Mouse (Mus musculus): Measurements from ENCODE around the gene Arsk.
A peak's percentile ranks its signal among the peaks of the same experiment; 100 is the strongest.

Gene Arsk

DNA sequence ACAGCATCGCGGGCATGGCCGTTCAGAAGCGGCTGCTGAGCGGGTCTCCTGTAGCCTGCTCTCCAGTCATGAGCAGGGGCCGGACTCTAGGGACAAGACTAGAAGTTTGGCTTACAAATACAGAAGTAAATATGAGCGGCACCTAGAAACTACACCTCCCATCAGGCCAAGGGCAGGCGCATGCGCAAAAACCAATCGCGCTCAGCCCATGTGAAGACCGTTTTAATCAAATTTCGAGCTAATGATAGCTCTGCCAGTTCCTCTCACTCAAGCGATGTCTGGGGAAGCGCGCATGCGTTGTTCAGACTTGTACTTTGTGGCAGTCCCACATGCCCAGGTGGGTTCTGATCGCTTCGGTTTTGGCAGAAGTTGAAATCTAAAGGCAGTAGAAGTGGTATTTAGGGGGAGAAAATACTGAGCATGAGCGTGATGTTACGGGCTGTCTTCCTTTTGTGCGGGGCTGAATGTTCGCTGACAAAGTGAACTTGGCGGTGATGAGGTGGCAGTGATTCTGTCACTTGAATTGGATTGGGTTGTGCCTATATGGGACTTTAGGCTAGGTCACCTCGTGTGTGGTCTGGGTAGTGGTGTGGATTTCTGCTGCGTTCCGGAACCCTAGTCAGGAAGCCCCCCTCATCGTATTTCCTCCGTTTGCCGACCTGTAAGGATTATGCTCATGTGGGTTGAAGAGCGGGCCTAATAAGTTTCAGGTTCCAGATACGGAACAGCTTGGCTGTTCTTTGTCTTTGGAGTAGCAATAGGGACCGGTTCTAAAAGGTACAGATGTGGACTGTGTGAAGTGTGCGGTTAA lies at the start of gene Arsk, which contains the start of gene Ttc37:
Arsk (minus strand) TSS at position 168 of the 811 bp plus-strand sequence.
Ttc37 (plus strand) TSS at position 242 of the 811 bp plus-strand sequence.
- DNase-seq (ENCODE audit: low read depth, low spot score), result peak; percentile 93

DNA sequence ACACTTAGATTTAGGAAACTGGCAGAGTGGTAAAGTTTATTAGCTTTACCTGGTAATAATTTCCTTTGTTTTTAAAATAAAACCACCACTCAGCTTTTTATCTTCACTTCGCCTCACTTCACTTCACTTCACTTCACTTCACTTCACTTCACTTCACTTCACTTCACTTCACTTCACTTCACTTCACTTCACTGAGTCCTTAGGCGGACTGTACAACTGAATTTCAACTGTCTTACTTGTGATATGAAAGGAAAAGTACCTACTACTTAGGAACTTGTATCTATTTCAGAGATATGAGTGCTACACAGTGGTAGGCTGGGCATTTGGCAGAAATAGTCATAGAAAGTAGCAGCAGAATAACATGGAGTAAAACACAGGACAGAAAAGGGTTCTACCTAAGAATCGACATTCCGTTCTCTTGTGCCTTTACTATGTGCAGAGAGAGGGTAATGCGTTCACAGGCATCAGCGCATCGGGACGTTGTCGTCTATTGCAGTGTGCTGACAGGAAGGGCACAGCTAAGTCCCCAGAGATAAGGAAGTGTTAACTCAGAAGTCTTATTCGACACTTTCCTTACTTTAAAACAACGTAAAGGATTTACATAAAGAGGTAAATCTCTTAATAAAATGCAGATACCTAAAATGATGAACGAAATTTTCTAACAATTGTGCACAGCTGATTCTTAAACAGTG lies 42.8 kb upstream of the Arsk start:
- no peak for DNase-seq (ENCODE audit: low read depth, low spot score)

DNA sequence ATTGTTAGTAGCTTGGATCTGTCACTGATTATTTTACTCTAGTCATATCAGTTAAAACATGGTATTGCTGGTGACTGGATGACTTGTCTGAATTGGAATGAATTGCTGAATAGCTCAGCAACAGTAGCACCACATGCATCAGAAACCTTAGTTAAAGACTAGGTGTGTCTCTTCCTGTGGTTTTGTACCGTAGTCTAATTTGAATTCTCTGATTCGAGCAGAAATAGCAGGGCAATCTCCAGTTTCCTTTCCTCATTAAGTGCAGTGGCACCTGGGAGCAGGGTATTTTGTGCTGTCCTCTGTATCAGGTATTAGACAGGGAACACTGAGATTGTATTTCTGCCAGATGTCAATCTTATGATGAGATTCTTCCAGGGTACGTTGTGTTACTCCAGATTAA lies 40.4 kb upstream of the Arsk start:
- DNase-seq (ENCODE audit: low read depth, low spot score), result no peak

DNA sequence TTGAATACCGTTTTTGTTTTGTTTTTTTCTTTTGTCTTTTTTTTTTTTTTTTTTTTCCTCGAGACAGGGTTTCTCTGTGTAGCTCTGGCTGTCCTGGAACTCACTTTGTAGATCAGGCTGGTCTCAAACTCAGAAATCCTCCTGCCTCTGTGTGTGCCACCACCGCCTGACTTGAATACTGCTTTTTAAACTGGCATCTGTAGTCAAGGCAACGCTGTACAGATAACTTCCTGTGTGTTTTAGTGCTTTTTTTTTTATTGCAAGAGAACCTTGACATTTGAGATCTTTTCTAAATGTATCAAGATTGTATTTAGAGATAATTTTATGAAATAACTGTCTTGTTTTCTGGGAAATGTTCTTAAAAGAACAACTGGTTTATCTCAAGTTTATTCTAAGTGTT lies 34.0 kb upstream of the Arsk start:
- no peak for DNase-seq (ENCODE audit: low read depth, low spot score)

DNA sequence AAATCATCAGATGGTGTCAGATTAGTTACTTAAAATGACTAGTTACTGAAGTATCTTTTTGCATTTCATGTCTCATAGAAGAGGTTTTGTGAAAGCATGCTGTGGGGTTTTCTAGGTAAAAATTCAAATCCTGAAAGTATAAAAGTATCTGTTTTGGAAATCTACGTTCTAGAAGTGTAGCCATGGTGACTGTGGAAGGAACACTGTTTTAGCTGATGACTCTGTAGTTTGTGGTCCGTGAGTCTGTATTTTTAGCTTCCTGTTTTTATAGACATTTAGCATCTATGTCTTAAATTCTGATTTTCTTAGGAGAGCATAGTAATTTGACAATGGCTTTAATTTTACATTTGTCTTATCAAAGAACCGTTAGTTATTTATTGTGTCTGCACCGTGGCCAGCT lies 30.3 kb upstream of the Arsk start:
- DNase-seq (ENCODE audit: low read depth, low spot score), result no peak

DNA sequence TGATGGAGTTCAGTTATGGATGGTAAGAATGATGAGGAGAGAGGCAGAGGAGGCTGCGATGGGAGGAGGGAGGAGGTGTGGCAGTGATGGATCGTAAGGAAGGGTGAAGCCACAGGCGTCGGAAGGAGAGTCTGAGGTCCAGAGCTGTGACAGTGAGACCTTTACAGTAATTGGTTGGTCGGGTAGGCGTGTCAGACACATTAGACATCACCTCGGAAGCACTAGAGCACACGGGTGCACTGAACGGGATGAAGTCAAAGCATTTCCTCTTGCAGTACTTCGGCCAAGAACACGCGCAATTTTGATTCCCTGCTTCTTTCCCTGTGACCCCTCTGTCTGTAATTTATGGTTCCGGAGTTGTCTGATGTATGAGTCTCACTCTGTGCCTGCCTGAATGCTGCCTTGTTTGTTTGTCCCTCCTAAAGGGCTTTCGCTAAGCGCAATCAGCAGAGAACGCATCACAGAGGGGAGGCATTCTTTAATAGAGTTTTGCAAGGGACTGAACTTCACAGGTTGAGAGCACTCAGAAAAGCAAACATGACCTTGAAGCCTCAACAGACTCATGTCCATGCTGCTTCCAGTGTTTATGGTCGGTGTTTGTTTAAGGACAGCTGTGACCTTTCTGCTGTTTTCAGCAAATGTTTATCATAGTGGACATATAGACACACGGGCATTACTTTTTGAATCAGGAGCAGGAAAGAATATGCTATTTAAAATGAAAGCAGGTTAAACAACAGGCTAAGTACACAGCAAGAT lies 10.8 kb upstream of the Arsk start:
- DNase-seq (ENCODE audit: low read depth, low spot score), result no peak

DNA sequence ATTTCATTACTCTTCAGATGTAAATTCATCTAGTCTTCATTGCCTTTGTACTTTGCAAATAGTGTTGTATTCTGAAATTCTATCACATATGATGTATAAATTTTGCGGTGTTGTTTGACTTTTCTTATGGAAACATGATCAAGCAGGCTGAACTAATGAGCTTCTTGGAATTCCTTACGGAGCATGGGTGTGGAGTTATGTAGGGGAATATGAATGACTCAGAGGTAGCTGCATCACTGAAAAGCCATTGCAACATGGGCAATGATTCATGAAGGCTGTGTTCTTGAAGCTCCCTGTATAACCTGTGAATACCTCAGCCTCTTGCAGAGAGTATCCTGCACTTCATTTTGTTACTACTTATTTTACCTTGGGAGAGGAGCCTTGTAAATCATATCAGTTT lies 3.5 kb upstream of the Arsk start:
- DNase-seq (ENCODE audit: low read depth, low spot score), result no peak

DNA sequence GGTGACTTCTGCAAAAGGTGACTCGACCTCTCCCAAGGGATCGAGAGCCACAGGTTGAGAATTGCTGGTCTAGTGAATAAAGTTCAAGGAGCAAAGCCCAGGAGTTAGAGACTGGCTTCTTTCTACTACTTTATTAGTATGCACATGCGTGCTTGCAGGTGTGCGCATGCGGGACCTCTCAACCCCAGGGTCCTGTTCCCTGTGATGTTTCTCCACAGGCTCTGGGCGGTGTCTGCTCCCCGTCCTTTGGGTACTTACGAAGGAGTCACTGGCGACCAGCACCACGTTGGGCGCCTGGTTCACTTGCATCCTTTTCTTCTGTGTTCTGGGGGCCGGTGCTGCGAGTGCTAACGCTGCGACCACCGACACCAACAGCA lies 356 bp downstream of the Arsk start:
- no peak for DNase-seq (ENCODE audit: low read depth, low spot score)

DNA sequence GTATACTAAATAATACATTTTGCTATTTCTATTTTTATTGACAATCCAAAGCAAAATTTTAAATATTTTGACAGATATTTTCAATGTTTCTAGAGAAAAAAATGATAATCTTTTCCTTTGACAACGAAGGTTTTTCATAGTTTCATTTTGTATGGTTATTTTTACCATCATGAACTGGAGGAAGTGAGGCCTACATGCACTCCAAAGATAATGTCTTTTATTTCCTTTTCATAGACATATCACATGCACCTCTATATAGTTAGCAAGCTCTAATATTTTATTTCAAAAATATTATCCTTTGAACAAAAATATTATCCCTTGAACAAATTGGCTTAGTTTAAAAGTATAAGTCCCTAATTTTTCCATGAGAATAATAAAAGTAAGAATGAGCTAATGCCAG lies 24.1 kb downstream of the Arsk start:
- DNase-seq (ENCODE audit: low read depth, low spot score), result no peak

DNA sequence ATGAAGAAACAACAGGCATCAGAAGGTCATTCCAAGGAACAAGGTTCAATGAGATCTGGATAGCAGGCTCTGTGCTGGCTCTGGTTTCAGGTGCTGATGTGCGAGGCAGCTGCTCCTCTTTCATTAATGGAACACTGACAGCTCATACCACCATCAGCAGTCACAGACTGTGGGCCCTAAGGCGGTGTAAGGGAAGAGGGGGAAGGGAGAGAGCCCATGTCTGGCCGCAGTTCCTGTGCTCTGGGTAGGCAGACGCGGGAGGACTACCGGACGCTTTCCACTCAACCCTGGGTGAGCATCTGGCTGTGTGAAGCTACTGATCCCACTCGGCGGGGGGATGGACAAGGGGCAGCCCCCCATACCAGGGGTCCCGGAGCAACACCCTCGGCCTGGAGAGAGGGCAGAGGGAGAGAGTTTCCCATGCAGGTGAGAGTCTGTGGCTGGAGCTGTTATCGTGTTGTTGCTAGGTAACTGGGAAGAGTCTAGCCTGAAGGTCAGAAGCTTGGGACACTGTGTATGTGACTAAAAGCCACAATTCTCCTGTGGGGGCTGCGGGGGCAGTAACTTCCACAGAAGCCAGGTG lies 34.0 kb downstream of the Arsk start:
- DNase-seq (ENCODE audit: low read depth, low spot score), result no peak

DNA sequence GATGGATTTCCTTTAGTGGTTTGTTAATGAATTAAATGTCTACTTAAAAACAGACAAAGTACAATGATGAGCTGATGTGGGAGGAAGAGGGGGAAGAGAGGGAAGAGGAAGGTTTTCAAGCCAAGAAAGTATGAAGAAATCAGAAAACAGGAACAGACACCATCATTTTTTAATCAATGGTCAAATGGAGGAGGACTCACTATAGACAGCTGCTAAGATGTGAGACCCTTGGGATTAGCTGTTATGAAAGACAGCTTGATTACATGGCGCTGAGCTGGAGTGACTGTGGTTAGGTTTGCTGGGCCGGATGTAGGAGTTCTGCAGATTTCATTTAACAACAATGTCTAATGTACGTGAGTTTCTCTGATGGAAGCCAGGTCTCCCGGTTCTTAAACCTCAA lies 34.9 kb downstream of the Arsk start:
- DNase-seq (ENCODE audit: low read depth, low spot score), result no peak

DNA sequence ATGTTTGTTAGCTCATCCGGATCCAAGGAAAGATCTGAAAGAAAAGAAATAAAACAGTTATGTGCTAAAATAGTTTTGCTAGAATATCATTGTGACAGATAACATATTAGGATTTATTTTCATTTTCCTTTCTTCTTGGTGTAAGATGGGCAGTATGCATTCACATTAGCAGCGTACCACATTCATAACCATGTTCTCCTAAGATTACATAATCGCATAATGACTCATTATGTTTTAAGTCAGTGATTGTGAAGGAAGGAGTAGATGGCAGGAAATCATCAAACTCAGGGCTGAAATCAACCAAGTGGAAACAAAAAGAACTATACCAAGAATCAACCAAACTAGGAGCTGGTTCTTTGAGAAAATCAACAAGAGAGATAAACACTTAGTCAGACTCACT lies 35.9 kb downstream of the Arsk start:
- DNase-seq (ENCODE audit: low read depth, low spot score), result no peak

DNA sequence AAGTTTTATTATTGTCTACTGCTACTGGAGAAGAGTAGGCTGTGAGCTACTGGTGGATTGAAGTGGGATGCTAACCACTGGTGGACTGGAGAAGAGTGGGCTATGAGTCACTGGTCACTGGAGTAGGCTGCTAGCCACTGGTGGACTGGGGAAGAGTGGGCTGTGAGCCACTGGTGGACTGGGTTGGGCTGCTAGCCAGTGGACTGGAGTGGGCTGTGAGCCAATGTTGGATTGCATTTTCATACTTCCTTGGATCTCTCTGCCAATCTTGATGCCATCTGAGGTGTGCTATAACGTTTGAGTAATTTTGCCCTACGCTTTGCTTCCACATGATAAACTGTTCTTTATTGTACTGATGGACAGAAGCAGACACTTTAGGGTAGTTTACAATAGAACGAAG lies 36.3 kb downstream of the Arsk start:
- no peak for DNase-seq (ENCODE audit: low read depth, low spot score)

DNA sequence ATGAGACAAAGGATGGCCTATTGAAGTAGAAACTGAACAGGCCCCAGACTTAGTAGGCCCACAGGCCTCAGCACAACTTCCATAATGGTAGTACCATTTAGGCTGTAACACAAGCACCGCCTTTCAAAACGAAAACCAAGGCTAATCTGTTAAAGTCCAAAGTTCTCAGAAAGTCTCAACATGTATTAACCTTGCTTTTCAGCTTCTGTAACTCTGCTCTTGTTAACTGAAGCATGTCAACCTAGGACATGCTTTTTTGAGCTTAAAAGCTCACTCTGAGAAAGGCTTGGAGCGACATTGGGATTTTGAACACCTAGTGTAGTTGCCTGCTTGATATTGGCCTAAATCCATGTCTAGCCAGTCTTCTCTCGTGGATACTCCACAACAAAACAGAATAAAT lies 38.9 kb downstream of the Arsk start:
- no peak for DNase-seq (ENCODE audit: low read depth, low spot score)

DNA sequence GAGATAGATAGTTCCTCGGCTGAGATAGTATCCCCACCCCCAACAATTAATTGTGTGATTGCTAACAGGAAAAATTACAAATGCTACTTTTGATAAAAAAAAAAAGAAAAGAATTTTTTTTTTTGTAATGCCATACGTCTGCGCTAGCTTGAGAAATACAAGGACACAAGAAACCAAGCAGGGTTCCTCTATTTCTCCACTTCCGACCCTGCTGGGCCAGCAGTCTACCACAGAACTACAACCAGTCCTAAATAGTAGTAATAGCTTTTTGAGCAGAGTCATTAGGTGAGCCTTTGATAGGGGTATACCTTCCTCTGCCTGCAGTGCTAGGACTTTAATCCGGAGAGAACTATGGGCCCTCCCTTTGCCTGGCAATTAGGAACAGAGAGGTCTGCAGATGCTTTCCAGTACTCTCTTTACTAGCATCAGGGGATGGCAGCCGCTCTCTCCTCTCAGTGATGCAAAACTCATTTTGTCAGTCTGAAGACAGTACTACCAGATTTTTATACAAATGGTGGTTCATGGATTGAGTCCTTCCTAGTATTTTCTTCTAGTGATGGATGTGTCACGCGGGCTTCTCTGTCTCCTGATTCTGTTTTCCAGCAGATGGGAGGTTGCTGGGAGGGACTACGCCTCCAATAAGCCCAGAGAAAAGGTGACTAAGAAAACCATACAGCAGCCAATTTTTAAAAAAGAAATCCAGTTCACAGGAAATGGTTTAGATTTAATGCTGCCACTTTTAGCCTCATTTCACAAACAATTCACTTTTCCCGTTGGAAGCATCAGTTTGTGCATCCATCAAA lies 41.0 kb downstream of the Arsk start:
- no peak for DNase-seq (ENCODE audit: low read depth, low spot score)

DNA sequence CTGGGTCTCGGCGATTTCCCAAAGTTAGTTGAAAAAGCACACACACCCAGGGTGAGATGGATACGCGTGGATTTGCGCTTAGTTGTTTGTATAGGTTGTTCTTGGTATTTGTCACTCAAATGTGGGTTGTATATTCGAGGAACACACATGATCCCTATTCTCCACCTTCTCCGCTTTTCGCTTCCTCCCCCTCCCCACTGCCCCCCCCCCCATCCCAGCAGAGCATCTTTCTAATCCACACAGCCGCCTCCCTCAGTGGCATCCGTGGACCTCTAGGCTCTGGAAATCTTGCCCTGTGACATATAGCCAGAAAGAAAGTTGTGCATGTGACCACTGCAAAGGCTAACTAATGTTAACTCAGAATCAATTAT lies 41.6 kb downstream of the Arsk start, which contains the start of gene Gpr150:
Gpr150 (minus strand) TSS at position 101 of the 371 bp plus-strand sequence.
- no peak for DNase-seq (ENCODE audit: low read depth, low spot score)

DNA sequence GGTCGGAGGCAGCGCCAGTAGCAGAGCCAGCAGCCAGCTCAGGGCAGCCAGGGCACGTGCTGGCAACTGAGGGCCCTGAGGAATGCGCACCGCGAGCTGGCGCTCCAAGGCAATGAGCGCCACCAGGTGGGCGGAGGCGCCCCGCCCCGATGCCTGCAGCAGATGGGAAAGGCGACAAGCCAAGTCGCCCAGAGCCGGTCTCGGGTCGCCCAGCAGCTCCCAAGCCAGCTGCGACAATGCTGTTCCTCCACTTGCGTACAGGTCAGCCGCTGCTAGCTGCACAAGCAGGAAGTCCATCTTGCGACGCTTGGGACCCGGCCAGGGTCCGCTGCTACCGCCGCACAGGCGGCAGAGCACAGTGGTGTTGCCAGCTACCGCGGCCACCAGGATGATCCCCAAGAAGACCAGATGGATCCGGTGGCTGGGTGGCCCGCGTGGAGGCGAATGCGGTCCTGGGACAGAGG lies 42.2 kb downstream of the Arsk start:
- peak; percentile 58 for DNase-seq (ENCODE audit: low read depth, low spot score)

DNA sequence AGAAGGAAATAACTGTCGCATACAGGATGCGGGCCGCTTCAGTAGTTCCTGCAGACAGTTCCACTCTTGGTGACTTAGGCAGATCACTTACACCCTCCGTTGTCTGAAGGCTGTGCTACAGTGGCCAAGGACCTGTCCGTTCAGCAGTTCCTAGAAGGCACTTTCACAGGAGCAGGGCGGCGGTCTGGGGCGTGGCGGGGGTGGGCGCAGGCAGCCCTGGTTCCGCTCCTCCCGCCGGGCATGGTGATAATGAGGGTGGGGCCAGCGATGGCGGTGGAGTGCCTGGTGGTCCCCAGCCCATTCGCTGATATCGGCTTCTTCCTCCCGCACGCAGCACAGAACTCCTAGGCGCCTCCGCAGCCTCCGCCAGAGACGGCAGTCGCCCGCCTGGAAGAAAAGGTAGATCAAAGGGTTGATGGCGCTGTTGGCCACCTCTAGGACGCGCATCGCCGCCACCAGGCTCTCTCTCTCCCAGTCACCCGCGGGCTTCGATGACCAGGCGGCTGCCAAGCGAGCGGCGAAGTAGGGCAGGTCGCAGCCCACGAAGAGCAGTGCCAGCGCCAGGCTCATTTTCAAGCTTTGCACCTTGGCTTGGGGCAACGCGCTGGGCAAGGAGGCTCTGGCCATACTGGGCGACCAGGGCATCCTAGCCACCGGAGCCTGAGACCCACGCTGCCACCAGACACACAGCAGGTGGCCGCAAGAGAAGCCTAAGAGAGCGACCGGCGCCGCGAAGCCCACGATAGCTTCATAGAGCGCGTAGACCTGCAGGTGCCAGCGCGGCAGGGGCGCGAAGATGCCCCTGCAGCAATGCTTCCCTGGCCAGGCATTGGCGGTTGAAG lies 42.8 kb downstream of the Arsk start:
- no peak for DNase-seq (ENCODE audit: low read depth, low spot score)

DNA sequence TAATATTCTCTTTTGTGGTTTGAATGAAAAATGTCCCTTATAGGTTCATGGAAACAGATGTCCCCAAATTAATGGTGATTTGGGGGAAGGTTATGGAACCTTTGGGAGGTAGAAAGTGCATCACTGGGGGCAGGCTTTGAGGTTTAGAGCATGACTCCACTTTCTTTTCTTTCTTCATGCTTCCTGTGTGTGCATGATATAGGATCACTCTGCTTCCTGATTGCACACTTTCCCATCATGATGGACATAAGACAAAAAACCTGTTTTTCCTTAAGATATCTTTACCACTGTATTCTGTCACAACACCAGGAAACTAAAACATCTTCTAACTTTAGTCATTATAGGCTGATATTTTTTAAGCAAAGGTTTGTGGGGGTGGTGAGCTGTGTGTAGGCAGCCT lies 53.5 kb downstream of the Arsk start:
- DNase-seq (ENCODE audit: low read depth, low spot score), result no peak

DNA sequence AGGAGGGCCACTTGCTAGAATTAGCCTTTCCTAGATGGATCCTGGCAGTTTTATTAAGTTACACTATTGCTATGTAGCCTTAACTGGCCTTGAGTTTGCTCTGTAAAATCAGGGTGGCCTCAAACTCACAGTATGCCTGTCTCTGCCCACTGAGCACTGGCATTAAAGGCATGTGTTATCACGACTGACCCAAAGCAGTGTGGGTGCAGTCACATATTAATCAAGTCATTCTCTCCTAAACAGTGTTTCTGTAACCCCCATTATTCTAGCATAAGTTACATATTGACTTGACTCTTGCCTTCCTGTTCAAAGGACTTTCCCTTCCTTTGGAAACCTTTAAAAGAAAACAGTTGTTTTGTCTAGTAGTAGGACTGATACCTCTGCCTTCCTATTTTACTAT lies 56.0 kb downstream of the Arsk start:
- no peak for DNase-seq (ENCODE audit: low read depth, low spot score)

Measured in embryo, embryonic 11.5 days (tissue).